Mouse (Mus musculus): Measurements from ENCODE around the gene Cdca3.
A peak's percentile ranks its signal among the peaks of the same experiment; 100 is the strongest.
"Not testable (repeated sequence)": the region's sequence is repeated elsewhere in the genome, so short reads cannot be mapped to it uniquely, and the experiment has no call there.

Gene Cdca3

DNA sequence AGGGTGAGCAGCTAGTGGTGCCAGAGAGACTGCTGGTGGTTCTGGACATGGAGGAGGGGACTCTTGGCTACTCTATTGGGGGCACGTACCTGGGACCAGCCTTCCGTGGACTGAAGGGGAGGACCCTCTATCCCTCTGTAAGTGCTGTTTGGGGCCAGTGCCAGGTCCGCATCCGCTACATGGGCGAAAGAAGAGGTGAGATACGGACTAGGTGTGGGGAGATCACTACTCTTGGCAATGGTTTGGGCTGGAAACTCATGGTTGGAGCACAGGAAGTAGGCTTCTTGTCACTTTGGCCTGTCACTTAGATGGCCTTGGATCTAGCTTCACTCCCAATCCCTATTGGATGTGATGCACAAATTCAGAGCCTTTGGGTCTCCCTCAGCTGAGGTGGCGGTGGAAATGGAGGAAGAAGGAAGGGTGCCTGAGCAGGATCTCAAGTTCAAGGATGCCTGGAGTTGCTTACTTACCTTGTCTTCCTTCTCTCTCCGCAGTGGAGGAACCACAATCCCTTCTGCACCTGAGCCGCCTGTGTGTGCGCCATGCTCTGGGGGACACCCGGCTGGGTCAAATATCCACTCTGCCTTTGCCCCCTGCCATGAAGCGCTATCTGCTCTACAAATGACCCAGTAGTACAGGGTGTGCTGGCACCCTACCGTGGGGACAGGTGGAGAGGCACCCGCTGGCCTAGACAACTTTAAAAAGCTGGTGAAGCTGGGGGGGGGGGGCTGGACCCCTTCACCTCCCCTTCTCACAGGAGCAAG lies 19.4 kb upstream of the Cdca3 start:
- no peak for DNase-seq

GRCm38 (mm10) chr6:124810566-124811402 lies 18.6 kb upstream of the Cdca3 start:
- not testable (repeated sequence) for DNase-seq

DNA sequence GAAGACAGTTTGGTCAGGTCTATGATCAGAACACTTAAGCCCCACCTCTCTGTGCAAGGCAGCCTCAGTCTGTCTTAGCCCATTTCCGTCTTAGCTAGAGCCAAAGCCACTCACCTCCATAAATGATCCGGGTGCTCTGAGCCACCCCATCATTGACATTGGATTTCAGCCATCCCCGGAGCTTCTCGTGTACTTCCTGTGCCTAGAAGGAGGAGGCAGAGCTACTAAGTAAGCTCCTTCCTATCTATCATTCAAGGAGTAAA lies 18.0 kb upstream of the Cdca3 start:
- no peak for DNase-seq

DNA sequence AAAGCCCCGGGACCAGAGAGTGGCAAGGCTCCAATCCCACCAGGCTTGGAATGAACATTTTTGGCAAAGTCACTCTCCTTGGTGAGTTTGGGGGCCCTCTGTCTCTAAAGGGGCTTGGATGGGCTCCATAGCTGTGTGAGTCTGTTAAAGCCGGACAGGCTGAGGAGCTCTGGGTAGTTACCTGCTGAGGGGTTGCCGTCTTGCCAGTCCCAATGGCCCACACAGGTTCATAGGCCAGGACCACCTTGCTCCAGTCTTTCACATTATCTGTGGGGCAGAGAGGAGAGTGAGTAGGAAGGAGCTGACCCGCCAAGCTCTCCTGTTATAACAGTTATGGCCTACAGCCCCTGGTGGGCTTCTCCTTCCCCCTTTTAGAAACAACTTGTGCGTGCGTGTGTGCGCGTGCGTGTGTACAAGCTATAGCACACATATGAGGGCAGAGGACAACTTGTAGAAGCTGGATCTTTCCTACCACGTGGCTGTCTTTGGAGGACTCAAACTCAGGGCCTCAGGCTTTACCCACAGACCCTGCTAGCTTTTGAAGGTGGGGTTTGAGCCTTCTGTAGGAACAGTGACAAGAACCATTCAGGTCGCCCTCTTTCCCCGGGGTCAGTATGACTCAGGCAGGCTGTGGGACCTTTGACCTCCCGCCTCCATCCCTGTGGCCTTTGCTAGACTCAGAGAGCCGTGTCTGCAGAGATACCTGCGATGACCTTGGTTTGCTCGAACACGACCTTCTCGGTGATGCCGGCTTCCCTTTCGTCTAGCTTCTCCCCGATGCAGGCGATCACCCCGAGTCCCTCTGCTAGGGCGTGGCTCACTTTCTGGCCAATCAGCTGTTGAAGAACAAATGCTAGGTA lies 17.4 kb upstream of the Cdca3 start:
- no peak for DNase-seq

DNA sequence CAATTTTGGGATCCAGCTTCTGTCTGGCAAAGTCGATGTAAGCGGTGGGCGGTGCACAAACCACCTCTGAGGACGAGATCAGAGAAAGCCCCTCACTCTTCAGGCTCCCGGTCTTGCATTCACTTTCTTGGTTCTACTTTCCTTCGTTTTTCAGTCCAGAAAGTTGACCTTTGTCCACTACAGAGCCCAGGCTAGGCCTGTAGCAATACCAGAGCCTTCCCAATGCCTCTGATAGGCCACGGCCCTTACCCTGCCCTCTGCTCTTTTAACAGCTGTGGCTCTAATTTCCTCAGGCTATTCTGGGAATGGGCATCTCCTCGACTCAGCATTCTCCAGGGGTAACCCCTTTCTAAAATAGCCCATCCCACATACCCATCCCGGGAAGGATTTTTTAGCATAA lies 16.5 kb upstream of the Cdca3 start:
- no peak for DNase-seq

DNA sequence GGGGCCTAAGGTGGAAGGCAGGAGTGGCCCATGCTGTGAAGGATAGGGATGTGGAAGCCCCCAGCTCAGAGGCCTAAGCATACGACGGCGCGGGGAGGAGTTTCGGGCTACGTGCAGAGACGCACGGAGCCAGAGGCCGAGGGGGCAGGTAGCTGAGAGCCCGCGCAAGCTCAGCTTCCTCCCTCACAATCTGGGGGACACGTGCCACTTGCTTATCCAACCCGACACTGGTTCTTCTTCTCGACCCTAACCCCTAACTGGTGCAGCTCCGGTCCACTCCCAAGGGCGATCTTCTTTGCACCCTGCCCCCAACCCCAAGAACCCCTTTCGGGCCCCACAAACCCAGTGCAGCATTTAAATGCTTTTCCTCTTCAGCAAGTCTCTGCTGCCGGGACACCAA lies 15.9 kb upstream of the Cdca3 start:
- peak; percentile 70 to 82 for DNase-seq

- peak; percentile 92 to 95 for DNase-seq
These were observed 15.4 kb upstream of the Cdca3 start, which contains the start of gene Tpi1 for GRCm38 (mm10) chr6:124813933-124814332. Gene Tpi1, minus strand, starts transcription at chr6:124814296.

DNA sequence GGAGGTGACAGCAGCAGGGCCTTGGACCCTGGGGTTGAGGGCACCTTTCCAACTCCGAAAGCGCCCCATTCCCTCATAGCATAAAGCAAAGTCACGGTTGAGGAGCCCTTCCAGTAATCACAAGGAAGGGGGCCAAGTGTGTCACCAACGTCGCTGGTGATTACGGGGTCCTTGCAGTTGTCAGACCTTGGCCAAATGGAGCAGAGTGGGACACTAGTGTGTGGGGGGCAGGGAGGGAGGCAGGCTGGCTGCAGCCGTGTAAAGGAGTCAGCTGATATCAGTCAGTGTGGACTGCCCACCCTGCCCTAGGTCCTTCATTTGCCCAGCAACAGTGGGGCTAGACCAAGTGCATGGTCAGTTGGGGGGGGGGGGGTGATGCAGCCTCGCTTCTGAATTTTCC lies 14.9 kb upstream of the Cdca3 start:
- peak; percentile 58 to 72 for DNase-seq

- DNase-seq, result peak in 1 of 2 experiments; percentile 27
These were observed 14.2 kb upstream of the Cdca3 start for GRCm38 (mm10) chr6:124814858-124815774.

DNA sequence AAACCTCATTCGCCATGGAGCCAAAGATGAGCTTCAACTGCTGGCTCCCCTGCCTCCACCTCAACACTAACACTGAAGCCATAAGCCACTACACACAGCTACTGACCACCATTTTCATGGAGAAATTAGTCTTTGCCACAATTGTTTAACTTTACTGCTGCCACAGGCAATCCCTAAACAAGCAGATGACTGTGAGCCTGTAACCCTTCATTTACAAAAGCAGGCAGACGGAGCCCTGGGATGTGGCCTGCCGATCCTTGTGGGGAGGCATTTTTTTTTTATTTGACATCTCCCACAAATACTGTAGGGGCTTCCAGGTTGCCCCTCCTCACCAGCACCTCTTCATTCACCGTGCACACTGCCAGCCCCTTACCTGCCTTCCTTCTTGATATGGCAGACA lies 12.7 kb upstream of the Cdca3 start:
- DNase-seq, result no peak

DNA sequence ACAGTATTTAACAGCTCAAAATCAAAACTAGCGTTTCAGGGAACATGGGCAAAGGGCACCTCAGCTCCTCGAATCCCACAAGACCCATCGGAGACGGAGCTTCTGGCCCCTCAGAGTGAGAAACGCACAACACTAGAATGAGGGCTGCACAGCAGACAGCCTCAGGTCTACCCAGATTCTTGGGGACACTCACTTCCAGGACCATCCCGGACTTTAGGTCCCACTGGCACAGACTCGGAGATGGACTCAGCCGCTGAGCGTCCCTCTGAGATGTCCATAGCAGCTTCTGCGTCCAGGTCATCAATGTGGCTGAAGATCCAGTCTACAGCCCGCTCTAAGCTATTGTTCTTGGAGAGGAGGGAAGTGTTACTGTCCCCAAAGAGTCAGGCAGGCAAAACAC lies 12.2 kb upstream of the Cdca3 start:
- no peak for DNase-seq

- no peak for DNase-seq
These were observed 11.8 kb upstream of the Cdca3 start for GRCm38 (mm10) chr6:124817563-124817962.

DNA sequence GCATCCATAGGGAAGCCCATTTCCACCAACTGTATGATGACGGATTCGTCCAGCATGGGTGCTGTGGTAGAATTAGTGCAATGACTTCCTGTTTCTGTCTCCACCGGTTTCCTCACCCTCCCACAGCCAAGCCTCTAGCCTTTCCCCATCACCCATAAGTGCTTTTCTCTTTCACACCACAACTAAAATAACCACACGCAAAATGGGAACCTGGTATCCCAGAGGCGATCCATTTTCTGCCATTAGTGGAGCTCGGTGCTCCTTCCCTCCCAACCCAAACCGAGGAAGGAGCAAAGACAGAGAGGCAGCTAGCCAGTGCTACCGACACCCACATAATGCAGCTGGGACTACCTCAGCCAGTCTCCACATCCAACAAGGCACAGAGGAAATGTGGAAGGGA lies 11.4 kb upstream of the Cdca3 start:
- DNase-seq, result no peak

- DNase-seq, result no peak
These were observed 8.5 kb upstream of the Cdca3 start for GRCm38 (mm10) chr6:124820891-124821290.

- DNase-seq, result no peak
These were observed 7.3 kb upstream of the Cdca3 start for GRCm38 (mm10) chr6:124822049-124822448.

DNA sequence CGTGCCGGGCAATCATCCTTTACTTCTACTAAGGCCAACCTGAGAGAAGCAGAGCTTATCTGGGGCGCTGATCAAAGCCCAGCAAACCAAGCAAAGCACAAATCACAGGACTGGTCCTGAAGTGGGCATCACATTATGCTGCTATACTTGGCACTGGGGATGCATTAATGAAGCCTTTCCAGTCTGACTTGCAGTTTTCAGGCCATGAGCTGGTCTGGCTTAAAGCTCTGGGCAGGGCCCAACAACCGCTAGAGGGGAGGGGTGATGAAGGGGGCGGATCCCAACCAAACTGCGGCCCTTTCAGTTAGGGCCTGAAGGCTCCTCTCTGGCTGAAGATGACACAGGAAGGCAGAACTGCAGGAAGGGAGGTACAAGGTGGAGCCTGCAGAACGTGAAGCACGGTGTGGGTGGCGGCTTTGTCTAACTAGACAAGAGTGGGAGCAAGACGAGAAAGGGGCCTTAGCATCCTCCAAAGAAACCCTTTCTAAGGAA lies 1.2 kb upstream of the Cdca3 start:
- DNase-seq, result peak; percentile 63 to 75

DNA sequence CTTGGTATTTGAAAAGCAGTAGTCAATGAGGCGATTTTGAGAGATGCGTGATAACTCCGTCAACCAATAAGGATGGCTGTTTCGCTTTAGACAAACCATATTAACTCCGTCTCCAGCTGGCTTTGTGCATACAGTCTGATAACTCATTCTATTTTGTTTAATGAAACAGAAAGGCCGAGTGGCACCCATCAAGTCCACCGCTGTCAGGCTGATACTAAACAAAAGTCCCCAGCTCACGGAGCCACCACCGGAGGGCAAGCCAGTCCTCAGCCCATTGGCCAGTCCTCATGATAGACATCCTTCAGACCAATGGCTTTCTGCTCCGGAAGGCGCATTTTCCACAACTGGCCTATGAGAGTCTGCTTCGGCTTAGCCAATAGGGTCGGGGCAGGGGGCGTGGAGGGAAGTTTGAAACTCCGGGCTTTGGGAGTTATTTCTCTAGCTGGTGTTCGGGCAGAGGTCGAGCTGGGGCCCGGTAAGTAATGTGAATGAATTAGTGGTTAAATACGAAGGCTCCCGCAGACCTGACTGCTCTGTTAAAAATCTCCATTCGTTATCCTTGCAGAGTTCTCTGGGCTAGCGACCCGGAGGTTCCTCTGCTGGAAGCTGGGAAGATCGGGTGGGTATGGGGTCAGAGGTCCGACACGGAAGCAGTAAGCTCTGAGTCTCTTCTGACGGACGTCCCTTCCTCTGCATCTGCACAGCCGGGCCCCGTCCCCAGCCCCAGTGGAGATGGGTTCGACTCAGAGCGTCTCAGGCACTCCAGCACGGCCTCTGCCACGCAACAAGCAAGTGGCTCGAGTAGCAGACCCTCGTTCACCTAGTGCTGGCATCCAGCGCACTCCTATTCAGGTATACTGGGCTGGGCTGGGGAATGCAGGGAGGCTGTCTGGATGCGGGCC lies 703 bp downstream of the Cdca3 start:
- DNase-seq, result peak; percentile 92 to 95

GRCm38 (mm10) chr6:124831199-124831598 lies 1.9 kb downstream of the Cdca3 start:
- DNase-seq, result not testable (repeated sequence)

- DNase-seq, result no peak
These were observed 2.3 kb downstream of the Cdca3 start for GRCm38 (mm10) chr6:124831649-124832048.

GRCm38 (mm10) chr6:124834512-124835081 lies 5.2 kb downstream of the Cdca3 start:
- no peak for DNase-seq

DNA sequence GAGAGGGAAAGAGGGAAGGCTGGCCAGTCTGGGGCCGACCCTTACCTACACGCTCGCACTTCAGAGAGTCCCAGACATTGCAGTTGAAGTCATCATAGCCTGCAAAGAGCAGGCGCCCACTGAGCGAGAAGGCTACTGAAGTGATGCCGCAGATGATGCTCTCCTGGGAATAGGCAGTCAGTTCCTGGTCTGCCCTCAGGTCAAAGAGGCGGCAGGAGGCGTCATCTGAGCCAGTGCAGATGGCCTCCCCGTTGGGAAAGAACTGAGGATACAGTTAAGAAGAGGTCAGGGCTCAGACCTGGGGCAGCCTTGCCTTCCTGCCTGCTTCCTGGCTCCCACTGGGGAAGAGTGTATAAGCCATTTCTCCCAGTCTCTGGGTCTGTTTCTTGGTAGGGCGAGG lies 6.2 kb downstream of the Cdca3 start:
- no peak for DNase-seq
